Mouse (Mus musculus) spleen, embryonic (tissue): ENCODE results near the gene Ttc33.

ENCODE experiments used
- CTCF ChIA-PET: fragments of 350-600 bp; sonication (Branson Sonifier 250); formaldehyde crosslinking; loops from one replicate; lab custom pipeline; 2022; lab: Charles Lee

Ttc33 gene

GRCm38 (mm10) chr15:5184668-5185330 lies 526 bp upstream of the Ttc33 start:
- CTCF ChIA-PET, result interaction anchor here (0.7 kb wide), 1 partner anchor 42 kb away, joined by 4 read pairs; no protein-coding TSS in a partner anchor

- CTCF ChIA-PET, result interaction anchor here (0.7 kb wide), 1 partner anchor 126 kb away, joined by 5 read pairs; no protein-coding TSS in a partner anchor
Measured at GRCm38 (mm10) chr15:5186293-5186675, 959 bp downstream of the Ttc33 start.

GRCm38 (mm10) chr15:5187116-5187515 lies 1.8 kb downstream of the Ttc33 start:
- CTCF ChIA-PET, result interaction anchor here (0.6 kb wide), 1 partner anchor 115 kb away, joined by 5 read pairs; no protein-coding TSS in a partner anchor

GRCm38 (mm10) chr15:5188029-5188428 lies 2.7 kb downstream of the Ttc33 start:
- CTCF ChIA-PET, result no interaction called here

- CTCF ChIA-PET, result interaction anchor here (1.3 kb wide), 1 partner anchor 47 kb away, joined by 5 read pairs; no protein-coding TSS in a partner anchor
Measured at GRCm38 (mm10) chr15:5189504-5190093, 4.3 kb downstream of the Ttc33 start.

GRCm38 (mm10) chr15:5193833-5194232 lies 8.5 kb downstream of the Ttc33 start:
- CTCF ChIA-PET, result interaction anchor here (0.7 to 1.1 kb wide), 2 partner anchors 721 to 722 kb away, joined by 3 to 10 read pairs; no protein-coding TSS in a partner anchor

- CTCF ChIA-PET, result interaction anchor here (0.7 to 1.1 kb wide), 2 partner anchors 721 to 722 kb away, joined by 3 to 4 read pairs; no protein-coding TSS in a partner anchor
Measured at GRCm38 (mm10) chr15:5194446-5194845, 9.1 kb downstream of the Ttc33 start.

GRCm38 (mm10) chr15:5194931-5195330 lies 9.6 kb downstream of the Ttc33 start:
- CTCF ChIA-PET, result interaction anchor here (0.7 to 1.1 kb wide), 2 partner anchors 720 to 721 kb away, joined by 3 to 4 read pairs; no protein-coding TSS in a partner anchor

GRCm38 (mm10) chr15:5195987-5196514 lies 10.7 kb downstream of the Ttc33 start:
- CTCF ChIA-PET, result no interaction called here

- CTCF ChIA-PET, result interaction anchor here (0.7 kb wide), 1 partner anchor 677 kb away, joined by 3 read pairs; no protein-coding TSS in a partner anchor
Measured at GRCm38 (mm10) chr15:5196691-5197090, 11.4 kb downstream of the Ttc33 start.

GRCm38 (mm10) chr15:5205222-5205621 lies 19.9 kb downstream of the Ttc33 start:
- CTCF ChIA-PET, result no interaction called here

GRCm38 (mm10) chr15:5209116-5209515 lies 23.8 kb downstream of the Ttc33 start:
- CTCF ChIA-PET, result interaction anchor here (0.7 kb wide), 1 partner anchor 22 kb away, joined by 3 read pairs; no protein-coding TSS in a partner anchor

GRCm38 (mm10) chr15:5220491-5220890 lies 35.2 kb downstream of the Ttc33 start:
- CTCF ChIA-PET, result no interaction called here

GRCm38 (mm10) chr15:5230746-5231145 lies 45.4 kb downstream of the Ttc33 start:
- CTCF ChIA-PET, result interaction anchor here (0.6 kb wide), 1 partner anchor 22 kb away, joined by 3 read pairs; no protein-coding TSS in a partner anchor

GRCm38 (mm10) chr15:5234659-5235058 lies 49.3 kb downstream of the Ttc33 start:
- CTCF ChIA-PET, result no interaction called here

GRCm38 (mm10) chr15:5235527-5235926 lies 50.2 kb downstream of the Ttc33 start:
- CTCF ChIA-PET, result no interaction called here

GRCm38 (mm10) chr15:5236538-5236937 lies 51.2 kb downstream of the Ttc33 start:
- CTCF ChIA-PET, result interaction anchor here (0.7 to 1.2 kb wide), 4 partner anchors 11 to 205 kb away, joined by 3 to 5 read pairs (median 3); no protein-coding TSS in a partner anchor

- CTCF ChIA-PET, result interaction anchor here (0.7 to 1.2 kb wide), 5 partner anchors 10 to 326 kb away, joined by 3 to 5 read pairs (median 3); no protein-coding TSS in a partner anchor
Measured at GRCm38 (mm10) chr15:5237012-5237660, 51.8 kb downstream of the Ttc33 start.

GRCm38 (mm10) chr15:5238073-5238472 lies 52.7 kb downstream of the Ttc33 start:
- CTCF ChIA-PET, result no interaction called here

- CTCF ChIA-PET, result no interaction called here
Measured at GRCm38 (mm10) chr15:5238553-5238952, 53.2 kb downstream of the Ttc33 start.

GRCm38 (mm10) chr15:5239361-5239760 lies 54.0 kb downstream of the Ttc33 start:
- CTCF ChIA-PET, result interaction anchor here (0.5 kb wide), 1 partner anchor 449 kb away, joined by 10 read pairs; no protein-coding TSS in a partner anchor
